In the genomic region with DNA sequence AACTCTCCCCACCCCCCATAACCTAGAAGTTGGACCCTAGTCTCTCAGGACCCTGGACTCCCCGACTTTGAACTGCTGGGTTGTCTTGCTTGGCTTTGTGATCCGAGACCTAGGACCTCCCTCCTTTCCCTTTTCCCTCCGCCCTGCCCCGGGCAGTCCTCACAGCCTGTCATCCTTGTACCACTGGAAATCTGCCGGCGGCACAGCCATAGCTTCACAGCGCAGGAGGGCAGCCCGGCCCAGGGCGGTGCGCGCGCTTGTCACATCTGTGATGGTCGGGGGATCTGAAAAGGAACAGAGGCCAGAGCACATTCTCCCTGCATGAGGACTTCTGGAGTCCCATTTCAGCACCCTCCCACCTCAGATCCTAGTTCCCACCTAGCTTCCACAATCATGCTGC, we compare ENCODE assay signal across 17 mouse cellular contexts. TPM values are rescaled to one million over a fixed set of nuclear protein-coding genes. Genes with fewer than 3 reads are reported as not detected.
DNase-seq lines count a peak whose midpoint lies in the region; ATAC-seq and TF ChIP-seq lines count a peak whose summit lies in the region.
"Had no signal": no experiment of that assay in that cellular context is flagged by ENCODE, and none has a peak within 500 bp of the region (broad histone marks: within the 10 kb centered on the region; RNA-seq: fewer than 3 reads in every experiment).

No protein-coding gene starts in this region.

- no peak for DNase-seq in heart, embryonic 10.5 days (ENCODE audit: low spot score)
- no peak for DNase-seq in heart, postnatal 4 days
- DNase-seq in kidney, postnatal 0 days (ENCODE audit: low spot score), result no peak
- DNase-seq in kidney, adult 8-10 months, result no peak
- peak; percentile 37 for DNase-seq in embryo, embryonic 10 days (ENCODE audit: low spot score)
- DNase-seq in lung, postnatal 25 days (ENCODE audit: low spot score), result no peak
- no peak for DNase-seq in cerebellum, adult 9-11 months
- DNase-seq: adrenal gland, adult 2 months had no signal

- H3K4me2 ChIP-seq in kidney, postnatal 0 days (ENCODE audit: low read length), result peak overlapping the region; percentile 8; the same call in 1 of the 2 replicates
- H3K4me2 ChIP-seq in limb, embryonic 12.5 days, result 0 out of 2 replicates have a peak overlapping the region, but pooled peaks have one; percentile 6
- H3K4me2 ChIP-seq: hindbrain, embryonic 15.5 days had no signal

- H3K27ac ChIP-seq in heart, embryonic 10.5 days, result no peak overlapping the region
- H3K27ac ChIP-seq in kidney, postnatal 0 days, result no peak overlapping the region
- H3K27ac ChIP-seq in limb, embryonic 12.5 days, result no peak overlapping the region
- H3K27ac ChIP-seq: hindbrain, embryonic 15.5 days had no signal

- H3K9ac ChIP-seq in kidney, postnatal 0 days (ENCODE audit: low read depth, low read length), result no peak overlapping the region
- H3K9ac ChIP-seq in limb, embryonic 12.5 days (replicated peaks), result no peak overlapping the region
- H3K9ac ChIP-seq: hindbrain, embryonic 15.5 days had no signal

- no peaks in the 10 kb centered on the region for H3K9me3 ChIP-seq in heart, embryonic 10.5 days
- no peaks in the 10 kb centered on the region for H3K9me3 ChIP-seq in kidney, postnatal 0 days (replicated peaks; ENCODE audit: low read length)
- no peaks in the 10 kb centered on the region for H3K9me3 ChIP-seq in limb, embryonic 12.5 days
- H3K9me3 ChIP-seq: hindbrain, embryonic 15.5 days had no signal

- H3K4me1 ChIP-seq in heart, embryonic 10.5 days, result peaks cover 14% of the 10 kb centered on the region
- no peaks in the 10 kb centered on the region for H3K4me1 ChIP-seq in kidney, postnatal 0 days (replicated peaks; ENCODE audit: insufficient read depth, low read length)
- 0 out of 2 replicates have a peak, but pooled peaks cover 4% of the 10 kb centered on the region for H3K4me1 ChIP-seq in limb, embryonic 12.5 days (replicated peaks)
- H3K4me1 ChIP-seq: hindbrain, embryonic 15.5 days had no signal

- 4% methylated on average over 13 of the region's 13 CpGs for WGBS in heart, embryonic 10.5 days
- 7% methylated on average over 13 of the region's 13 CpGs for WGBS in kidney, postnatal 0 days
- WGBS in limb, embryonic 12.5 days, result 2% methylated on average over 13 of the region's 13 CpGs

- no peaks in the 10 kb centered on the region for H3K36me3 ChIP-seq in heart, embryonic 10.5 days
- H3K36me3 ChIP-seq in kidney, postnatal 0 days (ENCODE audit: insufficient read depth, low read length), result no peaks in the 10 kb centered on the region
- peaks cover 7% of the 10 kb centered on the region for H3K36me3 ChIP-seq in limb, embryonic 12.5 days

- no peak for TF ChIP-seq CTCF in kidney, postnatal 0 days (IDR thresholded peaks at IDR 0.05; ENCODE audit: low read depth)

- ATAC-seq in kidney, postnatal 0 days (replicated peaks; ENCODE audit: low FRiP score, low read depth), result 0 out of 2 replicates have a peak, but pooled peaks have one; percentile 15
- ATAC-seq in limb, embryonic 12.5 days (ENCODE audit: insufficient number of reproducible peaks, insufficient read depth, low FRiP score, low TSS enrichment, low read depth), result no peak

- peaks cover 68% of the 10 kb centered on the region for H3K27me3 ChIP-seq in heart, embryonic 10.5 days (ENCODE audit: insufficient read depth, poor library complexity, severe bottlenecking)
- H3K27me3 ChIP-seq in kidney, postnatal 0 days (ENCODE audit: insufficient read depth, low read length), result peaks cover 9% of the 10 kb centered on the region; the same call in 1 of the 2 replicates
- peaks cover 70% of the 10 kb centered on the region for H3K27me3 ChIP-seq in limb, embryonic 12.5 days

- peak overlapping the region; percentile 38 for H3K4me3 ChIP-seq in heart, embryonic 10.5 days
- no peak overlapping the region for H3K4me3 ChIP-seq in kidney, postnatal 0 days (replicated peaks; ENCODE audit: low read depth, low read length)
- no peak overlapping the region; the same call in 1 of the 2 replicates for H3K4me3 ChIP-seq in limb, embryonic 12.5 days (replicated peaks)
- H3K4me3 ChIP-seq: hindbrain, embryonic 15.5 days had no signal

RNA-seq across cellular contexts. Expression of a gene that starts 13.4 kb away (rescaled TPM):
- polyA plus RNA-seq in heart, embryonic 10.5 days (2016; fragmentation: Nextera tagmentation; extraction: Ambion mirVana), result 1.4 and 1.5 TPM in 2 replicates
- 1 to 10 TPM; 4.1 to 6.3 TPM for total RNA-seq in heart, postnatal 4 days (2021)
- 4.7 and 6.7 TPM in 2 replicates for polyA plus RNA-seq in kidney, postnatal 0 days (2015; fragmentation: Nextera tagmentation; extraction: Ambion mirVana)
- 1.8 and 3.7 TPM in 2 replicates for polyA plus RNA-seq in limb, embryonic 12.5 days (2016; fragmentation: Nextera tagmentation; extraction: Ambion mirVana)

RNA-seq across cellular contexts. Expression of a gene that starts 13.5 kb away (rescaled TPM):
- 0.20 TPM in 1 of 2 replicates, not detected in the other for polyA plus RNA-seq in heart, embryonic 10.5 days (2016; fragmentation: Nextera tagmentation; extraction: Ambion mirVana)
- under 1 TPM; 0.29 TPM for total RNA-seq in heart, postnatal 4 days (2021)
- polyA plus RNA-seq in kidney, postnatal 0 days (2015; fragmentation: Nextera tagmentation; extraction: Ambion mirVana), result 0.25 and 0.29 TPM in 2 replicates
- polyA plus RNA-seq in limb, embryonic 12.5 days (2016; fragmentation: Nextera tagmentation; extraction: Ambion mirVana), result 1.4 and 1.7 TPM in 2 replicates
- polyA plus RNA-seq: lung, postnatal 0 days; thymus, postnatal 0 days had no signal

RNA-seq across cellular contexts. Expression of a gene that starts 29.4 kb away (rescaled TPM):
- not detected in 2 replicates for polyA plus RNA-seq in heart, embryonic 10.5 days (2016; fragmentation: Nextera tagmentation; extraction: Ambion mirVana)
- not detected for total RNA-seq in heart, postnatal 4 days (2021)
- not detected in 2 replicates for polyA plus RNA-seq in kidney, postnatal 0 days (2015; fragmentation: Nextera tagmentation; extraction: Ambion mirVana)
- not detected in 2 replicates for polyA plus RNA-seq in limb, embryonic 12.5 days (2016; fragmentation: Nextera tagmentation; extraction: Ambion mirVana)
- total RNA-seq: adrenal gland, adult 2 months; gastrocnemius, postnatal 4 days; left cerebral cortex, adult 18-20 months; liver, adult 2 months had no signal
- polyA plus RNA-seq: adrenal gland, adult 2 months; cortical plate, adult 2 months; large intestine, adult 2 months; liver, adult 2 months; lung, postnatal 0 days; thymus, postnatal 0 days had no signal

RNA-seq across cellular contexts. Expression of a gene that starts 32.4 kb away (rescaled TPM):
- not detected in 2 replicates for polyA plus RNA-seq in heart, embryonic 10.5 days (2016; fragmentation: Nextera tagmentation; extraction: Ambion mirVana)
- total RNA-seq in heart, postnatal 4 days (2021), result 1 to 10 TPM; 2.9 to 3.0 TPM
- 0.24 and 0.29 TPM in 2 replicates for polyA plus RNA-seq in kidney, postnatal 0 days (2015; fragmentation: Nextera tagmentation; extraction: Ambion mirVana)
- 1.1 TPM in 1 of 2 replicates, not detected in the other for polyA plus RNA-seq in limb, embryonic 12.5 days (2016; fragmentation: Nextera tagmentation; extraction: Ambion mirVana)
- total RNA-seq: liver, adult 2 months had no signal
- polyA plus RNA-seq: large intestine, adult 2 months; lung, postnatal 0 days; thymus, postnatal 0 days had no signal

RNA-seq across cellular contexts. Expression of a gene that starts 32.5 kb away (rescaled TPM):
- 505 and 580 TPM in 2 replicates for polyA plus RNA-seq in heart, embryonic 10.5 days (2016; fragmentation: Nextera tagmentation; extraction: Ambion mirVana)
- total RNA-seq in heart, postnatal 4 days (2021), result 100 to 1,000 TPM; 882 to 955 TPM
- 575 and 604 TPM in 2 replicates for polyA plus RNA-seq in kidney, postnatal 0 days (2015; fragmentation: Nextera tagmentation; extraction: Ambion mirVana)
- 236 and 240 TPM in 2 replicates for polyA plus RNA-seq in limb, embryonic 12.5 days (2016; fragmentation: Nextera tagmentation; extraction: Ambion mirVana)
